Mouse (Mus musculus) CD4-positive helper T cell, adult 2 months (primary cell): ENCODE results near the gene Gsdmc4.
A peak's percentile ranks its signal among the peaks of the same experiment; 100 is the strongest.
"Not testable (repeated sequence)": the region's sequence is repeated elsewhere in the genome, so short reads cannot be mapped to it uniquely, and the experiment has no call there.

ENCODE experiments used
- DNase-seq: peaks from one replicate; pipeline ENCODE4 v3.0.0-alpha.2; 2012; ENCODE audit warnings: low read depth, missing footprints, low spot score

Gsdmc4 gene

DNA sequence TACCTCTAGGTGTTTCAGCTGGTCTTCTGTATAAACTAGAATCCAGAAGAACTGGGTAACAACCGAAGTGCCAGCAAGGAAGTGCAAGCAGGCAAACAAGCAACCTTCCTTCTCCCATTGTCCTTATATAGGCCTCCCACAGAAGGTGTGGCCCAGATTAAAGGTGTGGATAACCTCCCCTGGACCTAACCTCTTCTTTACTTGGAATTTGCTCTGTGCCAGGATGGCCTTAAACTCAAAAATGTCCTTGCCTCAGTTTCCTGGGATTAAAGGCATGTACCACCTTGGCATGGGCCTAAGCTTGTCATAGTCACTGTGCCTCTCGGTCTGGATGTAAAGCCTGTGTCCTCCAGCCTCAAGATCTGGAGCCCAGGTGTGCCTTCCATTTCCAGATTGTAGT, at the start of gene Gsdmc4:
TSS of gene Gsdmc4 (minus strand) at position 101 of the 400 bp plus-strand sequence.
- DNase-seq = not testable (repeated sequence)

DNA sequence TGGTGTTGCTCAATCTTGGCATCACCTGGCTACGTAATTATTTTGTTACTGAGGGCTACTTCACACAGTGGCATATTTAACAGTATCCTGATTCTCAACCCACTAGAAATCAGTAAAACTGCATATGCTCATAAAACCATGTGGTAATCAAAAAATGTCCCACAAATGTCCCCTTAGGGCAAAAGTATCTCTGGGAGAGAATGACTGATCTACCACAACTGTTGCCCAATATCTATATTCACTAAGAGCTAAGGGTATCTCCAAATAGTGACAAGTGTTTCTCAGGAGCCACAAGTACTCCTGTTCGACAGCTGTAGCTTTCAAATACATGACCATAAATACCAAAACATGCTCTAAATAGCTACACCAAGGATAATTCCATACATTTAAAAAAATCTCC, 48.4 kb upstream of the Gsdmc4 start:
- no peak for DNase-seq

DNA sequence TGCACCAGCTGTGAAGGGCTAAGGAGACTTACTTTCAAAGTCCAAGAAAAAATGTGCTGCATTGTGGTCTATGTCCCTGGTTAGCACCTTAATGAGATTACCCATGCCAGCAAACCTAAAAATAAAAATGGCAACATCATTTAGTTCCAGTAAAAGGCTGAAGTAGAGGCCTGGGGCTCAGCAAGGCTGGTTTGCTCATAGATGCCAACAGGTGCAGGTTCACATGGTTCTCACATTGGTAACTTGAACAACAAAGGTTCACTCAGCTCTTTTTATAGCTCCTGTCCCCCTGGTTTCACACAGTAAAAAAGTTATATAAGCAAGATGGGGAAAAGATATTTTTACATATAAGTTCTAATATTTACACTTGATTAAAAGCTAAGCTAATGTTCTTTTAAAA, 45.5 kb upstream of the Gsdmc4 start:
- no peak for DNase-seq

DNA sequence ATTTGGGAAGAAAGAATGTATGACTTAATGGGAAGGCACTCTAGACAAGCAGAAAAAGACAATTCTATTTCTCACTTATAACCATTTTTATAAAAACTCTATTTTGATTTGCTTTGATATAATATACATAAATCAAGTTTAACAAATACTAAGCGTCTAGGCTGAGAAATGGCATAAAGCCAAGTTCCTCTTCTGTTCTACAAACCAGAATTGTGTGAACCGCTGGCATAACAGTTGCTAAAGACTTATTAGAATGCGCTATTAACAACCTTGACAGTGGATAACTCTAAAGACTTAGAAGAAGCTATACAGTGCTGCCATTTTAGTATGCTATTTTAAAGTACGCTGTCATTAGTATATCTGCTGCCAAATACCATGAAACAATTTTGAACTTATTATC, 41.2 kb upstream of the Gsdmc4 start:
- no peak for DNase-seq

DNA sequence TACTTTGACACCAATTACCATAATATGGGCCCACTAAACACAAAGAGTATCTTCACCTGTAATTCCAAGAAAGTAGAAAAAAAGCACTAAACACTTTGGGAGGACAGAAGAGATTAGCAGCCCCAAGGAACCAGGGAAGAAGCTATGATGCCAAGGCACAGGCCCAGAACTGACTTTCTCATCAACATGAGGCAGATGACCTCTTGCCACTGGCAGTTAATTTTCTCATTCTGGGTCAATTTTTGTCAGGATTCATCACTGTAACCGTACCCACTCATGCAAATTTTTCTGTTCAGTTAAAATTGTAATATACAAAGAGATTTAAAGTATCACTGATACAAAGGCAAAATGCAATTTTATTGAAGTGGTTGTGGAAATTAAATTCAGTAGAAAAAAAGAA, 29.1 kb upstream of the Gsdmc4 start:
- no peak for DNase-seq

DNA sequence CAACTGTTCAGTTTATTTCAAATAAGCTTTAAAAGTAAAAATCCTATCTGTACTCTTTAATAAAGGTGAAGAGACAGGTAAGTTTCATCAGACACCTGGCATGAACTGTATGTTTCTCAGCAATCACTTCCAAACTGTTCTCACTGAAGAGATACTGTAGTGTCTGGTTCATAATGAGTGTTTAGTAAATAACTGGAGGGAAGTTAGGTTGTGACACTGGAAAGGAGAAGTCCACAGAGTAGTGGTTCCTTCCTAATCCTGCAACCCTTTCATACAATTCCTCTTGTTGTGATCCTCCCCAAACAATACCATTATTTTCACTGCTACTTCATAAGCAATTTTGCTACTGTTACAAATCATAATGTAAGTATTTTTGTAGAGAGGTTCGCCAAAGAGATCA, 20.6 kb upstream of the Gsdmc4 start:
- DNase-seq = no peak

DNA sequence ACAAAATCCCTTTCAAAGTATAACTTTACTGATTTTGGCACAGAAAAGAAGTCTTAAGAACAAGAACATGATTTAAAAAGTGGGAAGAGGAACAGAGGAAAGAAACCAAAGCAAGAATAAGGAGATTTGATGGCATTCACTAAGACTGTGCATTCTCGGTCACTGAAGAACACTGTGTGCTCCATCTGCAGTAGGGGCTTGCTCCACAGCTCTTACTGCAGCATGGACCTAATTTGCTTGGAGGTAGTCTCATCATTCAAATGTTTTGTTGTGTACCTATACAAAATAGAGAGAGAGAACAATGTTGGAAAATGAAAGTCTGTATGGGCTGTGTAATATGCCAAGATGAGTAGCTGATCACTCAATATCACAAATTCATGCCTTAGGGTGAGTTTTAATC, 19.3 kb upstream of the Gsdmc4 start:
- no peak for DNase-seq

DNA sequence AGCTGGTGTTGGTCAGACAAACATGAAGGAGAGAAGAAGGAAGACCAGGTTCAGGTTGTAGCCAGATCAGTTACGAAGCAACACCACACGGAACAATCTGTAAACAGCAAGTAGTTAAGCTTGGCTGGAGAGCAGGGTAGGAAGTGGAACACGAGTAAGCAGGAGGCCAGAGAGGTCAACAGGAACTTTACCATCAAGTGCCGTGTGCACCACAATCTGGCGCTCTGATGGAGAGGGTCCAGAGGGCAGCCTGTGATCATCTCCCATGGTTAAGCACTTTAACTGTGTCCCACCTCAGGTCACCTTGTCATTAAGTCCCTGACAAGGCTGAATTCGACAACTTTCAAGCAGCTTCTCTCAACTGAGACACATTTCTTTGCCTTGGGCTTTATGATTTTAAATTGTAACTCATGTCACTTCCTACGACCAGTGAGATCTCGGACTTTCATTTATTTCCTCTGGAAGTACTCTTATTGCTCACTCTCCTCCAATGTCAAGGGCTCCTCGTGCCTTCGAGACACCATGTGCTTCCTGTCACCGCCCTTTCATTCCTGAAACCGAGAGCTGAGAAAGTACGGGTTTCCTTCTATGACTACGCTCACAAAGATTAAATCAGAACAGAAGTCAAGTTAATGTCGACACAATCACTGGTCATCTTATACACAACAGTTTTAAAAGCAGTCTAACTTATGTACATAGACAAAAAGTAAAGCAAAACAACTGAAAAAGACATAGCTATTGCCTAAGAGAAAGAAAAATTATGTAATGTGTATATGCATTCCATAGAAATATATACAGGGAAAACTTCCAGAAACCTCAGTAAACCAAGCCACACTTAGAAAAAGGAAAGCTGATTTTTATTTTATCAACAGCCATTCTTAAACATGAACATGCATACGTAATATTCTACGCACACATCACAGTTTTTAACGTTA, 18.3 kb upstream of the Gsdmc4 start:
- DNase-seq = no peak

DNA sequence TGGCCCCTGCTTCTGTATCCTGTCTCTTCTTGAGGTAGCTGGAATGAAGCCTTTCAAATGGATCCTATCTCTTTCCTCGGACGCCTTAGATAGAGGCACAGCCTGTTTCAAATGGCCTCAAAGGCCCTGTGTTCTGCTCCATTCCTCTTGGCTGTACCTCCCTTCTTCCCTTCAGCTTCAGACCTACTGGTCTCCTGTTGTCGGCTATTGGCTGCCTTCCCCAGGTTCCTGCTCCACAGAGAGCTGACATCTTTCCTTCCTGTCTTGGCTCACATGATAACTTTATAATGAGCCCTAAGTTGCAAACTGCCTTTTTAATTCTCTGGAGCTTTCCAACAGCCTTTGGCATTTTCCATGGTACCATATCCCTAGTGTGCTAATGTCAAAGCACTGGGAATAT, 14.1 kb upstream of the Gsdmc4 start:
- no peak for DNase-seq

DNA sequence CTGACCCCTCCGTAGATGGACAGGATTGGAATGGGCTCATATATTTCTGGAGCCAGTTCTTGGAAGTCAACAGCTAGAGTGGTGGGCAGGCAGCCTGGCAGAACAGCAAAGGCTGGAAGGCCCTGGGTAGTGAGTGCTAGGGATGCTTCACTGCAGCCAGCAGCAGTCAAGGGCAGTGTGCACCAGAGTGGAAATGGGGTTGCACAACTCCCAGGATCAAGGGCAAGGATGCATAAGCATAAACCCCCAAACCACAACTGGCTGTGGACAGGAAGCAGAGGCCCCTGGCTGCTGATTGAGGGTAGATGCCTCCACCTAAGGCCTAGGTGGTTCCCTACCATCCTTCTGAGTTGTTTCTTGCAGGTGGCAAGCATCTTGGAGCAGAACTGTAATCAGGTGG, 12.4 kb upstream of the Gsdmc4 start:
- no peak for DNase-seq

DNA sequence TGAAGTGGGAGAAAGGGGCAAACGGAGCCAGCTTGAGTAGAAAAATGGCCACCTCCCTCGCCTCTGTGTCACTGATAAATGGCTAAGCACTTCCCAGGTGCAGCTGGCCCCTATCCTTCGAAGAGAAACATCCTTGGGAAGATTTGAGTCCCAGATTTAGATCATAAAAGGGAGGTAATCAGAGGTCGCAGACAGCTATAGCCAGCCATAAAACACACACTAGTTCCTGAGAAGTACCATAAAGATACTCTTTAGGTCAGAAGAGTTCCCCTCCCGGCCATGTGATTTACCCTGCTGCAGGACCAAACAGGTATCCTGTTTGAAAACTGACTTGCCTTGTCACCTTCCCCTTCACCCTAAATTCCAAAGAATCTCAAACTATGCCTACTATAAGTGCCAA, 9.5 kb upstream of the Gsdmc4 start:
- not testable (repeated sequence) for DNase-seq

DNA sequence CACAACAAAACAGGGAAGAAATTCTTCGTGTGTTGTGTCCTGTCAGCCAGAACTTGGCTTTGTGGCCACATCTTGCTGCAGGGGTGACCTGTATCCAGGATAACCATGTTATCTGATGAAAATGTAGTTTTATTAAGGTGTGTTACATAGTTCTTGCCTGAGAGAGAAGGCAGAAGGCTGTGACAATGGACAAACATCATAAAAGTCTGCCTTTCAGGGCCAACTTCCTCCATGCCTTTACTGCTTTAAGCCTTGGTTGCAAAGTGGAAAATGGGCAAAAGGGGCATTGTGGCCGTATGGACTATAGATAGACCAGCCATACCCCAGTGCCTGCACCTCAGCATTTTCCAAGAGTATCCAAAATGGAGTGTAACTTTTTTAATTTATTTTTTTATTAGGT, 7.6 kb upstream of the Gsdmc4 start:
- DNase-seq = not testable (repeated sequence)

DNA sequence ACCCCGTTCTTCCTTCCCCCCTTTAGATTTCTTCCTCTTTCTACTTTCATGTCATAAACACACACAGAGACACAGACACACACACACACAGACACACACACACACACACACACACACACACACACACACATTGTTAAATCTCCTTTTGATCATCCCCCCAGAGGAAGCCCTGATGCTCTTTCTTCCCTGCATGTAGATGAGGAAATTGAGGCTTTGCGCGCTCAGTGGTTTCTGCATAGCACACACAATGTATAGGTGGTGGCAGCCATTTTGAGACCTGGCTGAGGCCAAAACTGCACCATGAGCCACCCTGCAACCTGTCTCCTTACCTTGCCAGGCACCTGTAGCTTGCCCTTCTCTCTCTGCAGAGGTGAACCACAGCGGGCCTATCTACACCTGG, 4.5 kb upstream of the Gsdmc4 start:
- not testable (repeated sequence) for DNase-seq

DNA sequence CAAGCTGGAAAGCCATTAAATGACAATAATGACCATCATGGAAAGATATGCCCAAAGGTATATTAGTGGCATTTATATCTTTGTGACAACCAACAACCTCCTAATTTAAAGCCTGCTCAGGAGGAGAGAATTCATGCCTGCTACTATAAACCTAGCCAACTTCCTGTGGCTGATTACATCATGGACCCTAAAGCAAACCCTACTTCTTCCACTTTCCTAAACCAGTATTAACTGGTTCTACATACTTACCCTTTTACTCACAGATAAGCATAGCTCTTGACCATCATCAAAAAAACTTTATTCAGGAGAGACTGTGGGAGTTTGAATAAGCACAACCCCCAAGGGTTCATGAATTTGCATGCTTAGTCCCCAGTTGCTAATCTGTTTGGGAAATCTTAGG, 2.2 kb downstream of the Gsdmc4 start:
- DNase-seq = not testable (repeated sequence)

DNA sequence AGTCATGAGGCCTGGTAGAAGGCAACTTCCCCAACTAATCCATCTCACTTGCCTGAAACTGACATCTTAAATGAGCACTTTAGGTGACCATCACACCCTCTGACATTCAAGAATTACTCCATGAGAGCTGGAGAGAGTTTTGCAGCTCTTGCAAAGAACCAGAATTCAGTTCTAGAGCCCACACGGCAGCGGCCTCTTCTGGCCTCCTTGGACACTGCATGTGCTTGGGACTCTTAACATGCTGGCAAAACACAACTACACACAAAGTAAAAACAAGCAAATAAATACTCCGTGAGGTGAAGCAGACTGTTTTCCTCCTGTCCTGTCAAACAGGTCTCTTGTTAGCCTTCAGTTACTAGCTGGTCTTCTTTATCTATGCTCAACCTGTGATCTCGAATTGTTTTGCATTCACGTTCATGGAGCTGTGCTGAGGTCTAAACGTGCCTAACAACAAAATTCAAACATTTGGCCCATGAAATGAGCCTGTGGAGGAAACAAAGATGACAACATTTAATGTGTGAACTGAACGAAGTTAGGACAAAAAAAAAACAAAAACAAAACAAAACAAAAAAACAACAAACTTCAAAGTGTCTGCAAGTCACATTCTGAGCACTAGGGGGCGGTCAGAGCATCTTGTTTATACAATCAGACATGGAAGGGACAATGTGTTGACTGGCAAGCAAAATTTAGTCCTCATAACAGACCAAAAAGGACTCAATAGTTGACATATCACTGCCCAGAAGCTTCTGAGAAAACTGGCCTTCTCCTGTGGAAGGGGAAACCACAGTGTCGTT, 16.3 kb downstream of the Gsdmc4 start:
- peak; percentile 65 for DNase-seq

DNA sequence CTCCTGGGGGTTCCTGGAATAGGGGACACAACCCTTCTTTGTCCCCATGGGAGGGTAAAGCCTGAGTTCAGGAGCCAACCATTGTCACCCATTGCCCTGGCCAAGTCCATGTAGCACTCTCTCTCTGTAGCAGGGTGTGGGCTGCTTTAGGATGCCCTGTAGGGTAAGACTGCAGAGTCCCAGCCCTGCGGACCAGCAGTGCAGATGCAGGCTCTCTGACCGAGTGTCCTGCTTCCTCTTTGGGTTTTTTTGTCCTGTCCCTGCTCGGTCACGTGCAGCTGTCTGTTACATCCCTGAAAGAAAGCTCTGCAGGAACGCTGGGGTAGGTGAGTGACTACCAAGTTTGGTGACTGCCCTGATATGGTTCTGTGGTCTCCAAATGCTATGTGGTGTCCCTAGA, 23.7 kb downstream of the Gsdmc4 start:
- DNase-seq = not testable (repeated sequence)

DNA sequence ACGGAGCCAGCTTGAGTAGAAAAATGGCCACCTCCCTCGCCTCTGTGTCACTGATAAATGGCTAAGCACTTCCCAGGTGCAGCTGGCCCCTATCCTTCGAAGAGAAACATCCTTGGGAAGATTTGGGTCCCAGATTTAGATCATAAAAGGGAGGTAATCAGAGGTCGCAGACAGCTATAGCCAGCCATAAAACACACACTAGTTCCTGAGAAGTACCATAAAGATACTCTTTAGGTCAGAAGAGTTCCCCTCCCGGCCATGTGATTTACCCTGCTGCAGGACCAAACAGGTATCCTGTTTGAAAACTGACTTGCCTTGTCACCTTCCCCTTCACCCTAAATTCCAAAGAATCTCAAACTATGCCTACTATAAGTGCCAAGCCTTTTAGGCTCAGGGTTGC, 24.1 kb downstream of the Gsdmc4 start:
- not testable (repeated sequence) for DNase-seq

DNA sequence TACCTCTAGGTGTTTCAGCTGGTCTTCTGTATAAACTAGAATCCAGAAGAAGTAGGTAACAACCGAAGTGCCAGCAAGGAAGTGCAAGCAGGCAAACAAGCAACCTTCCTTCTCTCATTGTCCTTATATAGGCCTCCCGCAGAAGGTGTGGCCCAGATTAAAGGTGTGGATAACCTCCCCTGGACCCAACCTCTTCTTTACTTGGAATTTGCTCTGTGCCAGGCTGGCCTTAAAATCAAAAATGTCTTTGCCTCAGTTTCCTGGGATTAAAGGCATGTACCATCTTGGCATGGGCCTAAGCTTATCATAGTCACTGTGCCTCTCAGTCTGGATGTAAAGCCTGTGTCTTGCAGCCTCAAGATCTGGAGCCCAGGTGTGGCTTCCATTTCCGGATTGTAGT, 33.6 kb downstream of the Gsdmc4 start, which contains the start of gene Gsdmc3:
TSS of gene Gsdmc3 (minus strand) at position 101 of the 400 bp plus-strand sequence.
- not testable (repeated sequence) for DNase-seq

DNA sequence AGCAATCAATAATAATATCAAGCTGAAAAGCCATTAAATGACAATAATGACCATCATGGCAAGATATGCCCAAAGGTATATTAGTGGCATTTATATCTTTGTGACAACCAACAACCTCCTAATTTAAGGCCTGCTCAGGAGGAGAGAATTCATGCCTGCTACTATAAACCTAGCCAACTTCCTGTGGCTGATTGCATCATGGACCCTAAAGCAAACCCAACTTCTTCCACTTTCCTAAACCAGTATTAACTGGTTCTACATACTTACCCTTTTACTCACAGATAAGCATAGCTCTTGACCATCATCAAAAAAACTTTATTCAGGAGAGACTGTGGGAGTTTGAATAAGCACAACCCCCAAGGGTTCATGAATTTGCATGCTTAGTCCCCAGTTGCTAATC, 35.9 kb downstream of the Gsdmc4 start:
- DNase-seq = not testable (repeated sequence)

DNA sequence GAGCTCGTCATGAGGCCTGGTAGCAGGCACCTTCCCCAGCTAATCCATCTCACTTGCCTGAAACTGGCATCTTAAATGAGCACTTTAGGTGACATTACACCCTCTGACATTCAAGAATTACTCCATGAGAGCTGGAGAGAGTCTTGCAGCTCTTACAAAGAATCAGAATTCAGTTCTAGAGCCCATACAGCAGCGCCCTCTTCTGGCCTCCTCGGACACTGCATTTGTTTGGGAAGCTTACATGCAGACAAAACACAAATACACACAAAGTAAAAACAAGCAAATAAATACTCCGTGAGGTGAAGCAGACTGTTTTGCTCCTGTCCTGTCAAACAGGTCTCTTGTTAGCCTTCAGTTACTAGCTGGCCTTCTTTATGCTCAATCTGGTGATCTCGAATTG, 50.1 kb downstream of the Gsdmc4 start:
- DNase-seq = peak; percentile 13
